Mouse (Mus musculus): ENCODE results near the gene Gm27027. TPM values are rescaled to one million over a fixed set of nuclear protein-coding genes. Genes with fewer than 3 reads are reported as not detected.

Gene Gm27027
- polyA plus RNA-seq, 1 experiment = not detected

GRCm38 (mm10) chr2:93944099-93944498, 52.1 kb downstream of the Gm27027 start:
- no peaks in the 10 kb centered on the region for H3K36me3 ChIP-seq (replicated peaks; ENCODE audit: low read length)
- peaks cover 28% of the 10 kb centered on the region for H3K9me3 ChIP-seq
- H3K4me1 ChIP-seq = peaks cover 10% of the 10 kb centered on the region
- H3K4me3 ChIP-seq (replicated peaks) = no peak overlapping the region
- TF ChIP-seq FLI1 (IDR thresholded peaks at IDR 0.05; ENCODE audit: low read length) (no peak), GATA1 (IDR thresholded peaks at IDR 0.05; ENCODE audit: borderline replicate concordance, low read length) (no peak)
- H3K27me3 ChIP-seq (replicated peaks) = peaks cover 82% of the 10 kb centered on the region

- H3K9me3 ChIP-seq = peaks cover 27% of the 10 kb centered on the region
- H3K36me3 ChIP-seq (replicated peaks; ENCODE audit: low read length) = no peaks in the 10 kb centered on the region
- H3K4me1 ChIP-seq = peaks cover 19% of the 10 kb centered on the region
- no peak overlapping the region for H3K4me3 ChIP-seq (replicated peaks)
- peaks cover 88% of the 10 kb centered on the region for H3K27me3 ChIP-seq (replicated peaks)
- TF ChIP-seq GATA1 (IDR thresholded peaks at IDR 0.05; ENCODE audit: borderline replicate concordance, low read length) = no peak
- no peak for TF ChIP-seq FLI1 (IDR thresholded peaks at IDR 0.05; ENCODE audit: low read length)
These were observed 54.5 kb downstream of the Gm27027 start for GRCm38 (mm10) chr2:93941670-93942069.

- no peak overlapping the region for H3K4me3 ChIP-seq (replicated peaks)
- TF ChIP-seq GATA1 (IDR thresholded peaks at IDR 0.05; ENCODE audit: borderline replicate concordance, low read length) (no peak), FLI1 (IDR thresholded peaks at IDR 0.05; ENCODE audit: low read length) (no peak)
- peaks cover 16% of the 10 kb centered on the region for H3K9me3 ChIP-seq
- peaks cover 19% of the 10 kb centered on the region for H3K4me1 ChIP-seq
- no peaks in the 10 kb centered on the region for H3K36me3 ChIP-seq (replicated peaks; ENCODE audit: low read length)
- peaks cover 88% of the 10 kb centered on the region for H3K27me3 ChIP-seq (replicated peaks)
These were observed 57.6 kb downstream of the Gm27027 start for GRCm38 (mm10) chr2:93938534-93938933.

GRCm38 (mm10) chr2:93928866-93929265, 67.3 kb downstream of the Gm27027 start:
- TF ChIP-seq FLI1 (IDR thresholded peaks at IDR 0.05; ENCODE audit: low read length) = no peak
- no peak for TF ChIP-seq GATA1 (IDR thresholded peaks at IDR 0.05; ENCODE audit: borderline replicate concordance, low read length)
- Histone ChIP-seq H3K9me3 (no peaks in the 10 kb centered on the region), H3K36me3 (replicated peaks; ENCODE audit: low read length) (no peaks in the 10 kb centered on the region), H3K4me1 (no peaks in the 10 kb centered on the region), H3K27me3 (replicated peaks) (peaks cover 91% of the 10 kb centered on the region), H3K4me3 (replicated peaks) (no peak overlapping the region)

GRCm38 (mm10) chr2:93927701-93928437, 68.3 kb downstream of the Gm27027 start:
- Histone ChIP-seq H3K9me3 (no peaks in the 10 kb centered on the region), H3K4me1 (no peaks in the 10 kb centered on the region), H3K4me3 (replicated peaks) (no peak overlapping the region), H3K27me3 (replicated peaks) (peaks cover 92% of the 10 kb centered on the region), H3K36me3 (replicated peaks; ENCODE audit: low read length) (no peaks in the 10 kb centered on the region)
- TF ChIP-seq FLI1 (IDR thresholded peaks at IDR 0.05; ENCODE audit: low read length) = no peak
- TF ChIP-seq GATA1 (IDR thresholded peaks at IDR 0.05; ENCODE audit: borderline replicate concordance, low read length) = no peak

- Histone ChIP-seq H3K27me3 (replicated peaks) (peaks cover 89% of the 10 kb centered on the region), H3K36me3 (replicated peaks; ENCODE audit: low read length) (no peaks in the 10 kb centered on the region), H3K4me3 (replicated peaks) (no peak overlapping the region), H3K4me1 (no peaks in the 10 kb centered on the region), H3K9me3 (no peaks in the 10 kb centered on the region)
- no peak for TF ChIP-seq FLI1 (IDR thresholded peaks at IDR 0.05; ENCODE audit: low read length)
- TF ChIP-seq GATA1 (IDR thresholded peaks at IDR 0.05; ENCODE audit: borderline replicate concordance, low read length) = no peak
These were observed 70.0 kb downstream of the Gm27027 start for GRCm38 (mm10) chr2:93926141-93926540.

GRCm38 (mm10) chr2:93919093-93919492, 77.1 kb downstream of the Gm27027 start:
- peaks cover 78% of the 10 kb centered on the region for H3K27me3 ChIP-seq (replicated peaks)
- TF ChIP-seq GATA1 (IDR thresholded peaks at IDR 0.05; ENCODE audit: borderline replicate concordance, low read length) (no peak), FLI1 (IDR thresholded peaks at IDR 0.05; ENCODE audit: low read length) (no peak)
- no peak overlapping the region for H3K4me3 ChIP-seq (replicated peaks)
- no peaks in the 10 kb centered on the region for H3K4me1 ChIP-seq
- peaks cover 8% of the 10 kb centered on the region for H3K9me3 ChIP-seq
- no peaks in the 10 kb centered on the region for H3K36me3 ChIP-seq (replicated peaks; ENCODE audit: low read length)

- peaks cover 30% of the 10 kb centered on the region for H3K4me1 ChIP-seq
- peaks cover 81% of the 10 kb centered on the region for H3K27me3 ChIP-seq (replicated peaks)
- TF ChIP-seq FLI1 (IDR thresholded peaks at IDR 0.05; ENCODE audit: low read length) (no peak), GATA1 (IDR thresholded peaks at IDR 0.05; ENCODE audit: borderline replicate concordance, low read length) (no peak)
- H3K9me3 ChIP-seq = peaks cover 12% of the 10 kb centered on the region
- H3K36me3 ChIP-seq (replicated peaks; ENCODE audit: low read length) = no peaks in the 10 kb centered on the region
- no peak overlapping the region for H3K4me3 ChIP-seq (replicated peaks)
These were observed 82.6 kb downstream of the Gm27027 start for GRCm38 (mm10) chr2:93913552-93913951.

GRCm38 (mm10) chr2:93911942-93912341, 84.2 kb downstream of the Gm27027 start:
- no peak for TF ChIP-seq FLI1 (IDR thresholded peaks at IDR 0.05; ENCODE audit: low read length)
- TF ChIP-seq GATA1 (IDR thresholded peaks at IDR 0.05; ENCODE audit: borderline replicate concordance, low read length) = no peak
- Histone ChIP-seq H3K36me3 (replicated peaks; ENCODE audit: low read length) (no peaks in the 10 kb centered on the region), H3K4me3 (replicated peaks) (no peak overlapping the region), H3K9me3 (peaks cover 4% of the 10 kb centered on the region; the same call in 1 of the 2 replicates), H3K4me1 (peaks cover 44% of the 10 kb centered on the region), H3K27me3 (replicated peaks) (peaks cover 82% of the 10 kb centered on the region)

- Histone ChIP-seq H3K4me3 (replicated peaks) (no peak overlapping the region), H3K4me1 (peaks cover 52% of the 10 kb centered on the region), H3K9me3 (0 out of 2 replicates have a peak, but pooled peaks cover 4% of the 10 kb centered on the region), H3K27me3 (replicated peaks) (peaks cover 81% of the 10 kb centered on the region), H3K36me3 (replicated peaks; ENCODE audit: low read length) (no peaks in the 10 kb centered on the region)
- no peak for TF ChIP-seq GATA1 (IDR thresholded peaks at IDR 0.05; ENCODE audit: borderline replicate concordance, low read length)
- no peak for TF ChIP-seq FLI1 (IDR thresholded peaks at IDR 0.05; ENCODE audit: low read length)
These were observed 86.4 kb downstream of the Gm27027 start for GRCm38 (mm10) chr2:93909716-93910115.
